Mouse (Mus musculus) adrenal gland (tissue): ENCODE data around the gene Gm13289.
"Not testable (repeated sequence)": the region's sequence is repeated elsewhere in the genome, so short reads cannot be mapped to it uniquely, and the experiment has no call there.

Experiments
- intact Hi-C: fragments of 180-260 bp; cut with DNase I; formaldehyde crosslinking; loops from one replicate; pipeline ENCODE4 v1.15.1; 2025

The Gm13289 gene

GRCm38 (mm10) chr4:88782335-88782734 is 5.6 kb downstream of the Gm13289 start:
- intact Hi-C loops = not testable (repeated sequence)

- intact Hi-C loops = not testable (repeated sequence)
Observed at GRCm38 (mm10) chr4:88785409-88785808, 8.7 kb downstream of the Gm13289 start, which contains the start of gene Gm13276. Gene Gm13276 (plus strand): TSS chr4:88785709.

GRCm38 (mm10) chr4:88788402-88788801 is 11.7 kb downstream of the Gm13289 start, which contains the start of gene Gm13277:
Gene Gm13277 (plus strand): TSS chr4:88788632.
- intact Hi-C loops = not testable (repeated sequence)

GRCm38 (mm10) chr4:88791250-88791649 is 14.5 kb downstream of the Gm13289 start, which contains the start of gene Gm13278:
Gene Gm13278 (plus strand): TSS chr4:88791550.
- intact Hi-C loops = not testable (repeated sequence)

- intact Hi-C loops = not testable (repeated sequence)
Observed at GRCm38 (mm10) chr4:88793936-88794675, 17.4 kb downstream of the Gm13289 start, which contains the start of gene Gm13275. Gene Gm13275 (plus strand): TSS chr4:88794487.

GRCm38 (mm10) chr4:88797097-88797496 is 20.4 kb downstream of the Gm13289 start, which contains the start of gene Gm13279:
Gene Gm13279 (plus strand): TSS chr4:88797397.
- intact Hi-C loops = not testable (repeated sequence)

GRCm38 (mm10) chr4:88799365-88799764 is 22.6 kb downstream of the Gm13289 start, which contains the start of gene Gm13285:
Gene Gm13285 (plus strand): TSS chr4:88799665.
- intact Hi-C loops = not testable (repeated sequence)

GRCm38 (mm10) chr4:88802954-88803353 is 26.2 kb downstream of the Gm13289 start, which contains the start of gene Gm13287:
Gene Gm13287 (plus strand): TSS chr4:88803254.
- intact Hi-C loops = not testable (repeated sequence)

- intact Hi-C loops = not testable (repeated sequence)
Observed at GRCm38 (mm10) chr4:88805231-88805630, 28.5 kb downstream of the Gm13289 start, which contains the start of gene Gm13288. Gene Gm13288 (plus strand): TSS chr4:88805531.

GRCm38 (mm10) chr4:88805761-88806160 is 29.0 kb downstream of the Gm13289 start:
- intact Hi-C loops = not testable (repeated sequence)

- intact Hi-C loops = no loop called here
Observed at GRCm38 (mm10) chr4:88815928-88816327, 39.2 kb downstream of the Gm13289 start, which contains the start of gene Ifna7. Gene Ifna7 (plus strand): TSS chr4:88816228.

GRCm38 (mm10) chr4:88819659-88820058 is 42.9 kb downstream of the Gm13289 start, which contains the start of gene Ifna11:
Gene Ifna11 (plus strand): TSS chr4:88819959.
- intact Hi-C loops = loop anchor here (5.0 kb wide), 1 partner anchor 137 kb away; the partner anchor contains the start of gene Ifna2

- intact Hi-C loops = loop anchor here (5.0 kb wide), 1 partner anchor 141 kb away; the partner anchor contains the start of gene Ifna2
Observed at GRCm38 (mm10) chr4:88822995-88823394, 46.3 kb downstream of the Gm13289 start.
